In the genomic region with DNA sequence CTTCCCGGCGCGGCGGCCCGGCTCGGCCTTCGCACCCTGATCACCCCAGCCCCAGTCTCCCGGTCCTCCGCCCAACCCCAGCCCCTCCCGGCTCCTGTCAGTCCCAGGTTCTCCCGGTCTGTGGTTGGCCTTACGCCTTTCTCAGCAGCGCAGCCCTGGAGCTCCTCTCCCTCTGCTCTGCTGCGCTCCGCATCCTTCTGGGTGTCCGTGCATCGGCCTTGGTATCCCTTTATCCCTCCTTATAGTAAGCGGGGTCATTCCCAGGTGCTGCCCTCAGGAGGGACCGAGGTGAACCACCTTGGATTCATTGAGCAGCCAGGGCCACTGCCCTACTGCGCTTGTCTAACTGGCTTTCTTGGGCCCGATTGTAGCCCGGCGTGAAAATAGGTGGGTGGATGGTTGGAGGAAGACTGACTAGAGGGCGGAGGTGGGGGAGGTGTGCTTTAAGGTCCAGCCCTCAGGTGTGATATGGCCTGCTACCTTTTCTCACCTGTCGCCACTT, we compare ENCODE assay signal across 7 mouse cellular contexts. TPM values are rescaled to one million over a fixed set of nuclear protein-coding genes. Genes with fewer than 3 reads are reported as not detected.
A peak's percentile ranks its signal among the peaks of the same experiment; 100 is the strongest.
DNase-seq lines count a peak whose midpoint lies in the region; ATAC-seq and TF ChIP-seq lines count a peak whose summit lies in the region.

No protein-coding gene starts in this region.

- peak overlapping the region; percentile 85 for H3K4me2 ChIP-seq in forebrain, embryonic 11.5 days (ENCODE audit: low read depth, low read length, severe bottlenecking)
- H3K4me2 ChIP-seq in neural tube, embryonic 15.5 days, result peak overlapping the region; percentile 89

- H3K27ac ChIP-seq in forebrain, embryonic 11.5 days (ENCODE audit: low read depth, low read length), result peak overlapping the region; percentile 79
- H3K27ac ChIP-seq in liver, adult 2 months (replicated peaks; ENCODE audit: insufficient read depth, low read depth, low read length), result peak overlapping the region; percentile 67
- H3K27ac ChIP-seq in neural tube, embryonic 15.5 days (replicated peaks), result peak overlapping the region; percentile 94

- peak overlapping the region; percentile 88 for H3K4me3 ChIP-seq in lung, adult 2 months (replicated peaks; ENCODE audit: extremely low read depth, low read depth, low read length)
- peak overlapping the region; percentile 86 for H3K4me3 ChIP-seq in forebrain, embryonic 11.5 days (ENCODE audit: low read depth, low read length)
- peak overlapping the region; percentile 84 for H3K4me3 ChIP-seq in liver, adult 2 months (ENCODE audit: insufficient read depth, low read depth, low read length)
- peak overlapping the region; percentile 87 for H3K4me3 ChIP-seq in neural tube, embryonic 15.5 days (replicated peaks)

- peaks cover 21% of the 10 kb centered on the region for H3K4me1 ChIP-seq in lung, adult 2 months (ENCODE audit: control insufficient read depth, insufficient read depth, low read length)
- peaks cover 13% of the 10 kb centered on the region for H3K4me1 ChIP-seq in forebrain, embryonic 11.5 days (replicated peaks; ENCODE audit: control insufficient read depth, insufficient read depth, low read length)
- H3K4me1 ChIP-seq in liver, adult 2 months (ENCODE audit: control insufficient read depth, insufficient read depth, low read length), result peaks cover 19% of the 10 kb centered on the region
- H3K4me1 ChIP-seq in neural tube, embryonic 15.5 days, result peaks cover 53% of the 10 kb centered on the region

- DNase-seq in lung, adult 2 months, result no peak
- no peak for DNase-seq in lung, postnatal 10 days
- peak; percentile 44 for DNase-seq in ZHBTc4 (ENCODE audit: low read depth, low spot score)
- DNase-seq in forebrain, embryonic 11.5 days (ENCODE audit: low spot score), result no peak
- no peak for DNase-seq in liver, adult 2 months (ENCODE audit: extremely low read depth, low read depth, low spot score)
- no peak for DNase-seq in layer of hippocampus, postnatal 25 days (ENCODE audit: extremely low spot score in 1 of 2, low spot score in 1 of 2)

- peak; percentile 44 for ATAC-seq in forebrain, embryonic 11.5 days (replicated peaks; ENCODE audit: low FRiP score)
- ATAC-seq in neural tube, embryonic 15.5 days (ENCODE audit: low FRiP score), result peak; percentile 64

- no peaks in the 10 kb centered on the region for H3K9me3 ChIP-seq in forebrain, embryonic 11.5 days (ENCODE audit: control insufficient read depth, low read length)
- H3K9me3 ChIP-seq in neural tube, embryonic 15.5 days (replicated peaks), result no peaks in the 10 kb centered on the region

- under 1% methylated on average over 25 of the region's 25 CpGs for WGBS in lung, adult 2 months
- under 1% methylated on average over 25 of the region's 25 CpGs for WGBS in forebrain, embryonic 11.5 days
- under 1% methylated on average over 25 of the region's 25 CpGs for WGBS in liver, adult 2 months
- under 1% methylated on average over 25 of the region's 25 CpGs for WGBS in neural tube, embryonic 15.5 days

- no peaks in the 10 kb centered on the region for H3K27me3 ChIP-seq in forebrain, embryonic 11.5 days (ENCODE audit: control insufficient read depth, insufficient read depth, low read length)
- no peaks in the 10 kb centered on the region for H3K27me3 ChIP-seq in liver, adult 2 months (ENCODE audit: control insufficient read depth, insufficient read depth, low read length)
- no peaks in the 10 kb centered on the region for H3K27me3 ChIP-seq in neural tube, embryonic 15.5 days (replicated peaks)

- no peak for TF ChIP-seq POLR2A in lung, adult 2 months (IDR thresholded peaks at IDR 0.05; ENCODE audit: borderline replicate concordance, extremely low read depth, low read depth, low read length)
- no peak for TF ChIP-seq POLR2A in liver, adult 2 months (IDR thresholded peaks at IDR 0.05; ENCODE audit: extremely low read depth, insufficient read depth, low read length)

- peak overlapping the region; percentile 89 for H3K9ac ChIP-seq in forebrain, embryonic 11.5 days (ENCODE audit: low read length)
- H3K9ac ChIP-seq in liver, adult 2 months (ENCODE audit: low read depth, low read length), result peak overlapping the region; percentile 91
- H3K9ac ChIP-seq in neural tube, embryonic 15.5 days (replicated peaks), result peak overlapping the region; percentile 98

- H3K79me2 ChIP-seq in liver, adult 2 months (ENCODE audit: control insufficient read depth, insufficient read depth, low read length), result peaks cover 13% of the 10 kb centered on the region; the same call in 1 of the 2 replicates

- H3K36me3 ChIP-seq in forebrain, embryonic 11.5 days (ENCODE audit: control insufficient read depth, insufficient read depth, low read length), result peaks cover 4% of the 10 kb centered on the region; the same call in 1 of the 2 replicates
- H3K36me3 ChIP-seq in liver, adult 2 months (ENCODE audit: control insufficient read depth, insufficient read depth, low read length), result peaks cover 3% of the 10 kb centered on the region; the same call in 1 of the 2 replicates
- H3K36me3 ChIP-seq in neural tube, embryonic 15.5 days, result peaks cover 17% of the 10 kb centered on the region

- TF ChIP-seq CTCF in lung, adult 2 months (IDR thresholded peaks at IDR 0.05; ENCODE audit: insufficient read depth, low read length), result no peak
- TF ChIP-seq CTCF in liver, adult 2 months (IDR thresholded peaks at IDR 0.05; ENCODE audit: low read depth, low read length), result no peak

RNA-seq across cellular contexts. Expression of a gene that starts 3.0 kb away (rescaled TPM):
- 121 and 126 TPM in 2 replicates for polyA plus RNA-seq in lung, adult 2 months (2012; rRNA removed)
- polyA plus RNA-seq in forebrain, embryonic 11.5 days (2014; fragmentation: Nextera tagmentation; extraction: Ambion mirVana), result 901 and 1,011 TPM in 2 replicates
- 179 and 183 TPM in 2 replicates for total RNA-seq in liver, adult 2 months (2014; rRNA removed)
- polyA plus RNA-seq in liver, adult 2 months (2012; rRNA removed), result 56.9 and 60.6 TPM in 2 replicates
- polyA plus RNA-seq in neural tube, embryonic 15.5 days (2015; fragmentation: Nextera tagmentation; extraction: Ambion mirVana), result 636 TPM in 2 replicates
- 100 to 1,000 TPM; 220 to 250 TPM for total RNA-seq in layer of hippocampus, postnatal 25 days (2021)

RNA-seq across cellular contexts. Expression of a gene that starts 3.3 kb away (rescaled TPM):
- polyA plus RNA-seq in lung, adult 2 months (2012; rRNA removed), result 27.7 and 28.3 TPM in 2 replicates
- polyA plus RNA-seq in forebrain, embryonic 11.5 days (2014; fragmentation: Nextera tagmentation; extraction: Ambion mirVana), result 146 and 147 TPM in 2 replicates
- total RNA-seq in liver, adult 2 months (2014; rRNA removed), result 41.2 and 45.1 TPM in 2 replicates
- polyA plus RNA-seq in liver, adult 2 months (2012; rRNA removed), result 21.3 and 25.7 TPM in 2 replicates
- 146 and 156 TPM in 2 replicates for polyA plus RNA-seq in neural tube, embryonic 15.5 days (2015; fragmentation: Nextera tagmentation; extraction: Ambion mirVana)
- total RNA-seq in layer of hippocampus, postnatal 25 days (2021), result 10 to 100 TPM; 91.9 to 96.2 TPM

RNA-seq across cellular contexts. Expression of a gene that starts 11.1 kb away (rescaled TPM):
- 4.4 and 4.5 TPM in 2 replicates for polyA plus RNA-seq in lung, adult 2 months (2012; rRNA removed)
- 1.5 and 1.8 TPM in 2 replicates for polyA plus RNA-seq in forebrain, embryonic 11.5 days (2014; fragmentation: Nextera tagmentation; extraction: Ambion mirVana)
- 0.55 and 0.67 TPM in 2 replicates for total RNA-seq in liver, adult 2 months (2014; rRNA removed)
- polyA plus RNA-seq in liver, adult 2 months (2012; rRNA removed), result 0.34 TPM in 2 replicates
- polyA plus RNA-seq in neural tube, embryonic 15.5 days (2015; fragmentation: Nextera tagmentation; extraction: Ambion mirVana), result 1.6 and 1.8 TPM in 2 replicates
- total RNA-seq in layer of hippocampus, postnatal 25 days (2021), result under 1 TPM; 0.49 to 0.75 TPM

RNA-seq across cellular contexts. Expression of a gene that starts 56.9 kb away (rescaled TPM):
- polyA plus RNA-seq in lung, adult 2 months (2012; rRNA removed), result 7.5 and 10.2 TPM in 2 replicates
- 32.1 and 34.4 TPM in 2 replicates for polyA plus RNA-seq in forebrain, embryonic 11.5 days (2014; fragmentation: Nextera tagmentation; extraction: Ambion mirVana)
- total RNA-seq in liver, adult 2 months (2014; rRNA removed), result 15.4 and 19.1 TPM in 2 replicates
- polyA plus RNA-seq in liver, adult 2 months (2012; rRNA removed), result 4.2 and 7.1 TPM in 2 replicates
- polyA plus RNA-seq in neural tube, embryonic 15.5 days (2015; fragmentation: Nextera tagmentation; extraction: Ambion mirVana), result 27.9 and 28.9 TPM in 2 replicates
- 10 to 100 TPM; 30.8 to 36.4 TPM for total RNA-seq in layer of hippocampus, postnatal 25 days (2021)
